Mouse (Mus musculus): Measurements from ENCODE around the gene Add2.

DNA sequence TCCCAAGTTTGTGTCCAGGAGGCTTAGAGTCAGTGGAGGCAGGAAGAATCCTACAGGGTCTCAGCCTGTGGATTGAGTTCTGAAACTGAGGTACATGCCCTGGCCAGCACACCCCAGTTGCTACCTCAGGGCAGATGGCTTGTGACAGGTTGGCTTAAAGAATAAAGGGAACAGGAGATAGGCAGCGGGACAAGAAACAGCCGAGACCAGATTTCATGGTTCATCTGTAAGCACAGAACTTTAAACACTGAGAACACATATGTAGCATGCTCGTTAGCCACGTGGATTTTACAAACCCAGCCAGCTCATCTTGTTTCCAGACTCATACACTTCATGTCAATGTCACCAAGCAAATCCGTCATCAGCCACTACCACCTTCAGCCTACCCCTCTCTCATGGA is 139.4 kb downstream of the Add2 start:
- TF ChIP-seq POLR2A (IDR thresholded peaks at IDR 0.05; ENCODE audit: low read depth, low read length) (no peak), CTCF (conservative IDR thresholded peaks at IDR 0.05; ENCODE audit: insufficient read depth, insufficient read length, low read depth, low read length) (no peak)
